Mouse (Mus musculus): Measurements from ENCODE around the gene Ttc23l. TPM values are rescaled to one million over a fixed set of nuclear protein-coding genes. Genes with fewer than 3 reads are reported as not detected.

The Ttc23l gene
- polyA plus RNA-seq (2015; fragmentation: Nextera tagmentation; extraction: Ambion mirVana) = not detected in 2 replicates

GRCm38 (mm10) chr15:10558465-10558864 lies at the start of gene Ttc23l:
Gene Ttc23l (minus strand): TSS chr15:10558668.
- H3K9me3 ChIP-seq (replicated peaks) = no peaks in the 10 kb centered on the region
- no peak within 1 kb of the TSS for H3K4me3 ChIP-seq
- no peak for ATAC-seq
- H3K27me3 ChIP-seq = no peaks in the 10 kb centered on the region
- 84% methylated on average over 13 of the region's 13 CpGs for WGBS
- H3K4me2 ChIP-seq = no peak within 1 kb of the TSS
- H3K36me3 ChIP-seq (ENCODE audit: poor library complexity, severe bottlenecking) = no peaks in the 10 kb centered on the region
- no peak within 1 kb of the TSS for H3K9ac ChIP-seq
- no peaks in the 10 kb centered on the region for H3K4me1 ChIP-seq
- H3K27ac ChIP-seq = no peak within 1 kb of the TSS

DNA sequence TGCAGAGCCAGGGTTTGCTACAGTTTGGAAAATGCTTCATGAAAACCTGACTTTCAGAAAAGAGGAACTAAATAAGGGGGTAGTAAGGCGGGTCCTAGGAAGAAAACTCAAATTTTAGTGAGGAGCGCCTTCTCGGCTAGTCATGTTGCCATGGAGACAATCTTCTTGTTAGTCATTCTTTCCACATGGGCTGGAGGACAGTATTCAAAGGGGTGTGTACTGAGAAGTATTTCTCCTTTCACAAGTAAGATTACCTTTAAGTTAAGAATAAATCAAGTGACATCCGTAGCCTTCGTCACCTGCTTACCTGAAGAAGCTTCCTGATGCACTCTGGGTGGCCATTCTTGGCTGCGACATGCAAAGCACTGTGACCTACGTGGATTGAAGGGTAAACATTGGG lies 40.9 kb upstream of the Ttc23l start:
- WGBS = 78% methylated on average over 7 of the region's 7 CpGs
- ATAC-seq = no peak
- H3K4me1 ChIP-seq = peaks cover 15% of the 10 kb centered on the region; the same call in 1 of the 2 replicates
- no peak overlapping the region for H3K4me3 ChIP-seq
- H3K27me3 ChIP-seq = no peaks in the 10 kb centered on the region
- H3K9ac ChIP-seq = no peak overlapping the region
- H3K4me2 ChIP-seq = no peak overlapping the region
- no peaks in the 10 kb centered on the region for H3K9me3 ChIP-seq (replicated peaks)
- peaks cover 9% of the 10 kb centered on the region for H3K36me3 ChIP-seq (ENCODE audit: poor library complexity, severe bottlenecking)
- no peak overlapping the region for H3K27ac ChIP-seq

GRCm38 (mm10) chr15:10598259-10599225 lies 40.1 kb upstream of the Ttc23l start:
- ATAC-seq = no peak
- no peak overlapping the region for H3K4me2 ChIP-seq
- H3K27ac ChIP-seq = no peak overlapping the region
- H3K4me1 ChIP-seq = peaks cover 15% of the 10 kb centered on the region; the same call in 1 of the 2 replicates
- no peaks in the 10 kb centered on the region for H3K9me3 ChIP-seq (replicated peaks)
- H3K36me3 ChIP-seq (ENCODE audit: poor library complexity, severe bottlenecking) = peaks cover under 1% of the 10 kb centered on the region; the same call in 1 of the 2 replicates
- 81% methylated on average over 16 of the region's 16 CpGs for WGBS
- H3K9ac ChIP-seq = no peak overlapping the region
- H3K27me3 ChIP-seq = no peaks in the 10 kb centered on the region
- no peak overlapping the region for H3K4me3 ChIP-seq

DNA sequence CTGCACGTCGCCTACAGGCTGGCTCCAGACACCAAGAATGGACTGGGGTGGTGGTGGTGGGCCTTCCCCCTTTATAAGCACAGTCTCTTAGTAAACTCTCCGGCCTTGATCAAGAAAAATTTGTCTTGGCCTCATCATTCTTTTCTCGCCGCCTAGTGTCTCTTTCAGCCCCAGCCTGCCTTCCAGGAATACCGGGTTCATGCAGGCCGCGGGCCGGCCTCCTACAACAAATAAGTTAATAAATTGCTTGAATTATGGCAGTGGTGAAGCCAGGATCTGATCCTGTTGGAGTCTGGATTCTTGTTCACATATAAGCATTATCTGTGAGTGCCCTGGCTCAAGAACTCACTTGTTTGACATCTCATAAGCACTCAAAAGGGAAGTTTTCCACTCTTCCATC lies 38.4 kb upstream of the Ttc23l start:
- H3K9ac ChIP-seq = no peak overlapping the region

GRCm38 (mm10) chr15:10595408-10595807 lies 36.9 kb upstream of the Ttc23l start:
- Histone ChIP-seq H3K9ac (no peak overlapping the region), H3K27ac (no peak overlapping the region), H3K36me3 (ENCODE audit: poor library complexity, severe bottlenecking) (0 out of 2 replicates have a peak, but pooled peaks cover 3% of the 10 kb centered on the region), H3K27me3 (no peaks in the 10 kb centered on the region), H3K4me1 (peaks cover 15% of the 10 kb centered on the region; the same call in 1 of the 2 replicates), H3K4me2 (no peak overlapping the region), H3K9me3 (replicated peaks) (no peaks in the 10 kb centered on the region), H3K4me3 (no peak overlapping the region)
- 65% methylated on average over 6 of the region's 6 CpGs for WGBS
- ATAC-seq = peak; percentile 62

More for the DNA sequence above, 38.4 kb upstream of the Ttc23l start:
- WGBS = 97% methylated on average over 9 of the region's 9 CpGs
- H3K9me3 ChIP-seq (replicated peaks) = no peaks in the 10 kb centered on the region
- H3K27me3 ChIP-seq = no peaks in the 10 kb centered on the region
- peaks cover 15% of the 10 kb centered on the region; the same call in 1 of the 2 replicates for H3K4me1 ChIP-seq
- H3K4me3 ChIP-seq = no peak overlapping the region
- no peaks in the 10 kb centered on the region for H3K36me3 ChIP-seq (ENCODE audit: poor library complexity, severe bottlenecking)
- no peak for ATAC-seq
- H3K27ac ChIP-seq = no peak overlapping the region
- no peak overlapping the region for H3K4me2 ChIP-seq

GRCm38 (mm10) chr15:10594910-10595309 lies 36.4 kb upstream of the Ttc23l start:
- no peaks in the 10 kb centered on the region for H3K9me3 ChIP-seq (replicated peaks)
- 0 out of 2 replicates have a peak, but pooled peaks cover 3% of the 10 kb centered on the region for H3K36me3 ChIP-seq (ENCODE audit: poor library complexity, severe bottlenecking)
- H3K27ac ChIP-seq = no peak overlapping the region
- H3K9ac ChIP-seq = no peak overlapping the region
- H3K4me2 ChIP-seq = no peak overlapping the region
- no peaks in the 10 kb centered on the region for H3K27me3 ChIP-seq
- ATAC-seq = peak; percentile 54
- peaks cover 15% of the 10 kb centered on the region; the same call in 1 of the 2 replicates for H3K4me1 ChIP-seq
- no peak overlapping the region for H3K4me3 ChIP-seq
- 75% methylated on average over 10 of the region's 10 CpGs for WGBS

- no peak overlapping the region for H3K4me2 ChIP-seq
- ATAC-seq = no peak
- peaks cover 15% of the 10 kb centered on the region for H3K36me3 ChIP-seq (ENCODE audit: poor library complexity, severe bottlenecking)
- no peaks in the 10 kb centered on the region for H3K27me3 ChIP-seq
- no peak overlapping the region for H3K4me3 ChIP-seq
- 95% methylated on average over 6 of the region's 6 CpGs for WGBS
- no peak overlapping the region for H3K27ac ChIP-seq
- no peaks in the 10 kb centered on the region for H3K9me3 ChIP-seq (replicated peaks)
- peaks cover 10% of the 10 kb centered on the region; the same call in 1 of the 2 replicates for H3K4me1 ChIP-seq
- H3K9ac ChIP-seq = no peak overlapping the region
Measured at GRCm38 (mm10) chr15:10593094-10593493, 34.6 kb upstream of the Ttc23l start.

DNA sequence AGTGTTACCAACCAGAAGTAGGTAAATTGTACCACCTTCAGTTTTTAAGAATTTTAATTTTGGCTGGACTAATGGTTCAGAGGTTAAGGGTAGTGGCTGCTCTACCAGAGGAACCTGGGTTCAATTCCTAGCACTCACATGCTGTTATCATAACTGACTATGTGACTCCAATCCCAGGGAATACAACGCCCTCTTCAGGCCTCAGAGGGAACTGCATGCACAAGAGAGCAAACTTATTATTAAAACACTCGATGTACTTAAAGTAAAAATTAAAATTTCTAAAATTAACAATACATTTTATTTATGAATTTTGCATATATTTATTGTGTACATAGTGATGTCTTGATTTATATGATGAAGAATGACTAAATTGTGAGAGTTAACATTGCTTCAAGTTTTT lies 28.1 kb upstream of the Ttc23l start:
- WGBS = 90% methylated on average over 2 of the region's 2 CpGs
- peaks cover 28% of the 10 kb centered on the region for H3K36me3 ChIP-seq (ENCODE audit: poor library complexity, severe bottlenecking)

GRCm38 (mm10) chr15:10584359-10585187 lies 26.1 kb upstream of the Ttc23l start:
- Histone ChIP-seq H3K36me3 (ENCODE audit: poor library complexity, severe bottlenecking) (peaks cover 25% of the 10 kb centered on the region), H3K9ac (no peak overlapping the region), H3K4me2 (no peak overlapping the region), H3K27ac (peak overlapping the region; percentile 31; the same call in 1 of the 2 replicates), H3K27me3 (no peaks in the 10 kb centered on the region), H3K4me1 (no peaks in the 10 kb centered on the region), H3K4me3 (no peak overlapping the region), H3K9me3 (replicated peaks) (no peaks in the 10 kb centered on the region)
- ATAC-seq = peak; percentile 73
- 81% methylated on average over 10 of the region's 10 CpGs for WGBS

More for the DNA sequence above, 28.1 kb upstream of the Ttc23l start:
- no peak for ATAC-seq
- Histone ChIP-seq H3K27me3 (no peaks in the 10 kb centered on the region), H3K27ac (no peak overlapping the region), H3K4me3 (no peak overlapping the region), H3K9me3 (replicated peaks) (no peaks in the 10 kb centered on the region), H3K4me1 (no peaks in the 10 kb centered on the region), H3K4me2 (no peak overlapping the region), H3K9ac (no peak overlapping the region)

GRCm38 (mm10) chr15:10583408-10583807 lies 24.9 kb upstream of the Ttc23l start:
- Histone ChIP-seq H3K4me2 (no peak overlapping the region), H3K4me1 (no peaks in the 10 kb centered on the region), H3K9me3 (replicated peaks) (no peaks in the 10 kb centered on the region), H3K36me3 (ENCODE audit: poor library complexity, severe bottlenecking) (peaks cover 22% of the 10 kb centered on the region), H3K4me3 (no peak overlapping the region), H3K27me3 (no peaks in the 10 kb centered on the region), H3K27ac (no peak overlapping the region), H3K9ac (no peak overlapping the region)
- 46% methylated on average over 8 of the region's 8 CpGs for WGBS
- ATAC-seq = peak; percentile 87

GRCm38 (mm10) chr15:10579159-10579558 lies 20.7 kb upstream of the Ttc23l start:
- no peak overlapping the region for H3K4me2 ChIP-seq
- peaks cover 45% of the 10 kb centered on the region for H3K36me3 ChIP-seq (ENCODE audit: poor library complexity, severe bottlenecking)
- H3K27ac ChIP-seq = no peak overlapping the region
- H3K9ac ChIP-seq = no peak overlapping the region
- H3K27me3 ChIP-seq = no peaks in the 10 kb centered on the region
- 90% methylated on average over 3 of the region's 3 CpGs for WGBS
- H3K9me3 ChIP-seq (replicated peaks) = no peaks in the 10 kb centered on the region
- no peak overlapping the region for H3K4me3 ChIP-seq
- ATAC-seq = no peak
- no peaks in the 10 kb centered on the region for H3K4me1 ChIP-seq

DNA sequence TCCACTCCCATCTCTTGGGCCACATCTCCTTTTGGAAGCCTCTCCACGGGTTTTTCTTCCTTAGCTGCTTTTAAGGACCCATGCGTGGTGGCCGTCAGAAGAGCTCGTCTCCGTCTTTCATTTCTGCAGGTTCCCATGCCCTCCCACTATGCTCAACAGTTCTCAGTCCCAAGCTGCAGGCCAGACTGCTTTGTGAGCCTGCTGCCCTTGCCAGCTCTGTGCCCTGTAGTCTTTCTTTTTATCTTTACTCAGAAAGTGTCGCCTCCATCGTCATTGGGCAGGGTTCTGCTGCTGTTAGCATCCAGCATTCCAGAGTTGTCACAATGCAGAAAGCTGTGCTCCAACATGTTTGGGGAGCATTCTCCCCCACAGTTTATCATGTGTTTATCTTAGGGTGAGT lies 8.0 kb upstream of the Ttc23l start:
- no peaks in the 10 kb centered on the region for H3K9me3 ChIP-seq (replicated peaks)
- no peaks in the 10 kb centered on the region for H3K27me3 ChIP-seq
- H3K27ac ChIP-seq = no peak overlapping the region
- H3K36me3 ChIP-seq (ENCODE audit: poor library complexity, severe bottlenecking) = peaks cover 50% of the 10 kb centered on the region
- no peak for ATAC-seq
- no peak overlapping the region for H3K4me3 ChIP-seq
- no peak overlapping the region for H3K4me2 ChIP-seq
- H3K4me1 ChIP-seq = no peaks in the 10 kb centered on the region
- WGBS = 88% methylated on average over 7 of the region's 7 CpGs
- H3K9ac ChIP-seq = no peak overlapping the region

All from forebrain, embryonic 13.5 days (tissue).